Mouse (Mus musculus) kidney, adult 2 months (tissue): ENCODE results near the gene Gm3139. TPM values are rescaled to one million over a fixed set of nuclear protein-coding genes. Genes with fewer than 3 reads are reported as not detected.
"Not testable (repeated sequence)": the region's sequence is repeated elsewhere in the genome, so short reads cannot be mapped to it uniquely, and the experiment has no call there.

Experiments
- DNase-seq: peaks from one replicate; pipeline ENCODE4 v3.0.0; 2021
- H3K27ac ChIP-seq: fragments of 200-500 bp; 2 replicates; pipeline ENCODE4 v1.5.1; 2012; ENCODE audit warnings: low read depth, low read length, control low read depth, inconsistent platforms; ENCODE audit not compliant: insufficient read depth
- H3K27me3 ChIP-seq: fragments of 200-500 bp; replicated peaks from 2 replicates; pipeline ENCODE4 v1.6.1; 2012; ENCODE audit warnings: mild to moderate bottlenecking, moderate library complexity, low read length, inconsistent platforms; ENCODE audit not compliant: control insufficient read depth, insufficient read depth
- H3K36me3 ChIP-seq: fragments of 200-500 bp; 2 replicates; pipeline ENCODE4 v1.6.1; 2012; ENCODE audit warnings: mild to moderate bottlenecking, moderate library complexity, low read length, inconsistent platforms; ENCODE audit not compliant: control insufficient read depth, insufficient read depth
- H3K4me1 ChIP-seq: fragments of 200-500 bp; 2 replicates; pipeline ENCODE4 v1.6.1; 2011; ENCODE audit warnings: low read length; ENCODE audit not compliant: control insufficient read depth, insufficient read depth
- H3K4me3 ChIP-seq: fragments of 200-500 bp; 2 replicates; pipeline ENCODE4 v1.5.1; 2011; ENCODE audit warnings: mild to moderate bottlenecking, low read depth, low read length, control low read depth; ENCODE audit not compliant: insufficient read depth
- WGBS: fragments of 180-500 bp; shearing (Covaris S2); methylation state at CpG from one replicate; pipeline ENCODE4 v1.1.7; 2018; 5-methylcytosine and 5-hydroxymethylcytosine counted together
- polyA plus RNA-seq: library from polyadenylated mRNA; depleted of rRNA; stranded (reverse); fragments of >200 nt; gene quantifications from 2 replicates; pipeline ENCODE4 v1.2.3, GENCODE M21; 2012; rRNA removed

Gm3139 gene
- not detected in 2 replicates for polyA plus RNA-seq

GRCm38 (mm10) chr5:94525987-94526386 is at the start of gene Gm3139:
TSS of gene Gm3139 (plus strand) at chr5:94526287.
- not testable (repeated sequence) for H3K4me3 ChIP-seq, H3K27ac ChIP-seq, H3K36me3 ChIP-seq, H3K4me1 ChIP-seq, DNase-seq, H3K27me3 ChIP-seq
- no CpG with 5 or more reads among the region's 2 CpGs for WGBS

Other genes with a start within 250 kb of the Gm3139 start
- gene A430089I19Rik, start 219.5 kb upstream of the Gm3139 start, polyA plus RNA-seq, result not detected in 2 replicates
- not detected in 2 replicates for gene Gm6502, start 211.9 kb upstream of the Gm3139 start, polyA plus RNA-seq
- gene AA792892, start 186.5 kb upstream of the Gm3139 start, polyA plus RNA-seq, result not detected in 2 replicates
- not detected in 2 replicates for gene Gm7682, start 80.5 kb upstream of the Gm3139 start, polyA plus RNA-seq
- not detected in 2 replicates for gene Gm3147, start 90.1 kb downstream of the Gm3139 start, polyA plus RNA-seq
- not detected in 2 replicates for gene Gm6509, start 97.7 kb downstream of the Gm3139 start, polyA plus RNA-seq
- not detected in 2 replicates for gene Gm6205, start 122.1 kb downstream of the Gm3139 start, polyA plus RNA-seq